Mouse (Mus musculus) testis, adult 10 weeks (tissue): ENCODE results near the gene Ceacam11. TPM values are rescaled to one million over a fixed set of nuclear protein-coding genes. Genes with fewer than 3 reads are reported as not detected.

ENCODE experiments used
- polyA plus RNA-seq: library from polyadenylated mRNA; stranded (reverse); fragments of 350-450 nt; fragmentation: Illumina TruSeq; extraction: RNeasy Lipid Tissue Mini Kit (QIAGEN cat#74804); gene quantifications from one replicate; pipeline ENCODE4 v1.2.3, GENCODE M21; 2014; ENCODE audit warnings: low read depth, low replicate concordance

The Ceacam11 gene
- polyA plus RNA-seq = not detected

GRCm38 (mm10) chr7:17971824-17972223 is at the start of gene Ceacam11:
Gene Ceacam11 (plus strand): TSS chr7:17972124.

GRCm38 (mm10) chr7:18009589-18009988 is 37.7 kb downstream of the Ceacam11 start, which contains the start of gene Ceacam13:
Gene Ceacam13 (plus strand): TSS chr7:18009889.

Other genes starting within 250 kb of the Ceacam11 start
- not detected for gene Ceacam14, start 159.5 kb upstream of the Ceacam11 start, polyA plus RNA-seq
- gene Gm5155, start 100.4 kb upstream of the Ceacam11 start, polyA plus RNA-seq = not detected
- not detected for gene Ceacam13, start 37.8 kb downstream of the Ceacam11 start, polyA plus RNA-seq
- gene Ceacam12, start 93.8 kb downstream of the Ceacam11 start, polyA plus RNA-seq = not detected
- gene Igfl3, start 204.4 kb downstream of the Ceacam11 start, polyA plus RNA-seq = not detected